Mouse (Mus musculus) heart, embryonic 13.5 days (tissue): Measurements from ENCODE around the gene Slk. TPM values are rescaled to one million over a fixed set of nuclear protein-coding genes. Genes with fewer than 3 reads are reported as not detected.
"Not testable (repeated sequence)": the region's sequence is repeated elsewhere in the genome, so short reads cannot be mapped to it uniquely, and the experiment has no call there.

Source experiments
- ATAC-seq: fragments of 200-750 bp; cut with Nextera tagmentation; 2 replicates; pipeline ENCODE4 v1.8.0; 2017; ENCODE audit warnings: moderate TSS enrichment; ENCODE audit not compliant: insufficient number of reproducible peaks, low FRiP score, low TSS enrichment; ENCODE audit errors: extremely low read depth
- H3K27ac ChIP-seq: fragments of 300-500 bp; sonication (generic); replicated peaks from 2 replicates; pipeline ENCODE4 v1.5.1; 2015; ENCODE audit warnings: moderate library complexity, mild to moderate bottlenecking, inconsistent platforms
- H3K27me3 ChIP-seq: fragments of 300-500 bp; sonication (generic); replicated peaks from 2 replicates; pipeline ENCODE4 v1.6.1; 2015; ENCODE audit warnings: mild to moderate bottlenecking, inconsistent platforms
- H3K36me3 ChIP-seq: fragments of 300-500 bp; sonication (generic); 2 replicates; pipeline ENCODE4 v1.6.1; 2015; ENCODE audit warnings: mild to moderate bottlenecking, inconsistent platforms
- H3K4me1 ChIP-seq: fragments of 300-500 bp; sonication (generic); 2 replicates; pipeline ENCODE4 v1.6.1; 2015; ENCODE audit warnings: inconsistent platforms
- H3K4me2 ChIP-seq: fragments of 300-500 bp; sonication (generic); 2 replicates; pipeline ENCODE4 v1.6.1; 2015; ENCODE audit warnings: inconsistent platforms, mild to moderate bottlenecking, moderate library complexity
- H3K4me3 ChIP-seq: fragments of 300-500 bp; sonication (generic); 2 replicates; pipeline ENCODE4 v1.5.1; 2015; ENCODE audit warnings: moderate library complexity, mild to moderate bottlenecking, inconsistent platforms
- H3K9ac ChIP-seq: fragments of 300-500 bp; sonication (generic); 2 replicates; pipeline ENCODE4 v1.6.1; 2015; ENCODE audit warnings: inconsistent platforms, mild to moderate bottlenecking, moderate library complexity
- H3K9me3 ChIP-seq: fragments of 300-500 bp; sonication (generic); 2 replicates; pipeline ENCODE4 v1.6.1; 2016; ENCODE audit warnings: inconsistent platforms
- WGBS: fragments of 180-500 bp; shearing (Covaris S2); methylation state at CpG from one replicate; pipeline ENCODE4 v1.1.7; 2015; ENCODE audit warnings: mixed read lengths; 5-methylcytosine and 5-hydroxymethylcytosine counted together
- polyA plus RNA-seq: library from polyadenylated mRNA; unstranded; fragments of >200 nt; fragmentation: Nextera tagmentation; extraction: Ambion mirVana; gene quantifications from 2 replicates; pipeline ENCODE4 v1.2.1, GENCODE M21; 2015

Gene Slk
- polyA plus RNA-seq, 1 experiment from 2014 or later = 8.0 TPM

GRCm38 (mm10) chr19:47571981-47572380, 7.5 kb upstream of the Slk start:
- ATAC-seq, H3K27ac ChIP-seq, H3K27me3 ChIP-seq, H3K4me3 ChIP-seq, H3K9ac ChIP-seq, H3K9me3 ChIP-seq, H3K36me3 ChIP-seq, H3K4me2 ChIP-seq: not testable (repeated sequence)
- peaks cover 13% of the 10 kb centered on the region for H3K4me1 ChIP-seq
- 62% methylated on average over 4 of the region's 4 CpGs for WGBS

- H3K9me3 ChIP-seq = no peaks in the 10 kb centered on the region
- H3K27me3 ChIP-seq = no peaks in the 10 kb centered on the region
- H3K9ac ChIP-seq = no peak overlapping the region
- peak overlapping the region; percentile 20; the same call in 1 of the 2 replicates for H3K4me2 ChIP-seq
- H3K4me3 ChIP-seq = no peak overlapping the region
- WGBS = 43% methylated on average over 3 of the region's 3 CpGs
- peak overlapping the region; percentile 58 for H3K27ac ChIP-seq
- H3K4me1 ChIP-seq = peaks cover 19% of the 10 kb centered on the region
- no peak for ATAC-seq
- H3K36me3 ChIP-seq = no peaks in the 10 kb centered on the region
Measured at GRCm38 (mm10) chr19:47573718-47574117, 5.8 kb upstream of the Slk start.

GRCm38 (mm10) chr19:47578581-47579224, 775 bp upstream of the Slk start:
- WGBS = 12% methylated on average over 13 of the region's 13 CpGs
- Histone ChIP-seq H3K4me2 (peak overlapping the region; percentile 87), H3K27me3 (no peaks in the 10 kb centered on the region), H3K27ac (peak overlapping the region; percentile 98), H3K36me3 (no peaks in the 10 kb centered on the region), H3K4me3 (peak overlapping the region; percentile 85), H3K9ac (peak overlapping the region; percentile 99), H3K9me3 (no peaks in the 10 kb centered on the region), H3K4me1 (peaks cover 40% of the 10 kb centered on the region)
- no peak for ATAC-seq

GRCm38 (mm10) chr19:47579788-47580631, 532 bp downstream of the Slk start:
- under 1% methylated on average over 84 of the region's 96 CpGs for WGBS
- ATAC-seq = peak; percentile 66

GRCm38 (mm10) chr19:47585772-47586171, 6.3 kb downstream of the Slk start:
- Histone ChIP-seq H3K9me3 (no peaks in the 10 kb centered on the region), H3K27me3 (no peaks in the 10 kb centered on the region), H3K27ac (no peak overlapping the region), H3K4me2 (peak overlapping the region; percentile 28; the same call in 1 of the 2 replicates), H3K4me1 (peaks cover 49% of the 10 kb centered on the region), H3K9ac (peak overlapping the region; percentile 50; the same call in 1 of the 2 replicates), H3K4me3 (no peak overlapping the region), H3K36me3 (no peaks in the 10 kb centered on the region)
- ATAC-seq = no peak
- 86% methylated on average over 1 of the region's 1 CpGs for WGBS

More at GRCm38 (mm10) chr19:47579788-47580631, 532 bp downstream of the Slk start:
- peak overlapping the region; percentile 99 for H3K9ac ChIP-seq
- peak overlapping the region; percentile 87 for H3K4me2 ChIP-seq
- H3K4me1 ChIP-seq = peaks cover 43% of the 10 kb centered on the region
- H3K27me3 ChIP-seq = no peaks in the 10 kb centered on the region
- H3K9me3 ChIP-seq = no peaks in the 10 kb centered on the region
- H3K36me3 ChIP-seq = no peaks in the 10 kb centered on the region
- H3K4me3 ChIP-seq = peak overlapping the region; percentile 85
- H3K27ac ChIP-seq = peak overlapping the region; percentile 98

- no peaks in the 10 kb centered on the region for H3K36me3 ChIP-seq
- no peak overlapping the region for H3K27ac ChIP-seq
- H3K4me1 ChIP-seq = peaks cover 37% of the 10 kb centered on the region
- no peaks in the 10 kb centered on the region for H3K9me3 ChIP-seq
- H3K27me3 ChIP-seq = no peaks in the 10 kb centered on the region
- no peak overlapping the region for H3K4me3 ChIP-seq
- H3K9ac ChIP-seq = no peak overlapping the region
- no peak for ATAC-seq
- no peak overlapping the region for H3K4me2 ChIP-seq
- 92% methylated on average over 1 of the region's 1 CpGs for WGBS
Measured at GRCm38 (mm10) chr19:47587009-47587408, 7.5 kb downstream of the Slk start.

- no peaks in the 10 kb centered on the region for H3K27me3 ChIP-seq
- H3K27ac ChIP-seq = no peak overlapping the region
- 48% methylated on average over 3 of the region's 3 CpGs for WGBS
- peaks cover 7% of the 10 kb centered on the region; the same call in 1 of the 2 replicates for H3K4me1 ChIP-seq
- H3K9me3 ChIP-seq = no peaks in the 10 kb centered on the region
- peaks cover 23% of the 10 kb centered on the region for H3K36me3 ChIP-seq
- H3K9ac ChIP-seq = no peak overlapping the region
- H3K4me3 ChIP-seq = no peak overlapping the region
- no peak for ATAC-seq
- H3K4me2 ChIP-seq = no peak overlapping the region
Measured at GRCm38 (mm10) chr19:47608513-47608912, 29.0 kb downstream of the Slk start.

GRCm38 (mm10) chr19:47613442-47613841, 34.0 kb downstream of the Slk start:
- 52% methylated on average over 7 of the region's 7 CpGs for WGBS
- H3K9me3 ChIP-seq = no peaks in the 10 kb centered on the region

GRCm38 (mm10) chr19:47621478-47621877, 42.0 kb downstream of the Slk start:
- Histone ChIP-seq H3K4me2 (no peak overlapping the region), H3K4me3 (no peak overlapping the region), H3K27ac (no peak overlapping the region), H3K27me3 (no peaks in the 10 kb centered on the region), H3K36me3 (peaks cover 93% of the 10 kb centered on the region), H3K9me3 (no peaks in the 10 kb centered on the region), H3K4me1 (0 out of 2 replicates have a peak, but pooled peaks cover 7% of the 10 kb centered on the region), H3K9ac (no peak overlapping the region)
- ATAC-seq = no peak
- WGBS = 84% methylated on average over 8 of the region's 8 CpGs

More at GRCm38 (mm10) chr19:47613442-47613841, 34.0 kb downstream of the Slk start:
- Histone ChIP-seq H3K27me3 (no peaks in the 10 kb centered on the region), H3K4me1 (peaks cover 2% of the 10 kb centered on the region; the same call in 1 of the 2 replicates), H3K36me3 (peaks cover 63% of the 10 kb centered on the region), H3K4me3 (no peak overlapping the region), H3K9ac (no peak overlapping the region), H3K27ac (no peak overlapping the region), H3K4me2 (no peak overlapping the region)
- no peak for ATAC-seq

- no peaks in the 10 kb centered on the region for H3K9me3 ChIP-seq
- WGBS = 65% methylated on average over 10 of the region's 10 CpGs
- H3K4me1 ChIP-seq = 0 out of 2 replicates have a peak, but pooled peaks cover 7% of the 10 kb centered on the region
- H3K36me3 ChIP-seq = peaks cover 80% of the 10 kb centered on the region
- H3K9ac ChIP-seq = no peak overlapping the region
- H3K4me2 ChIP-seq = no peak overlapping the region
- H3K27ac ChIP-seq = no peak overlapping the region
- no peak overlapping the region for H3K4me3 ChIP-seq
- H3K27me3 ChIP-seq = no peaks in the 10 kb centered on the region
- ATAC-seq = no peak
Measured at GRCm38 (mm10) chr19:47624940-47625711, 45.6 kb downstream of the Slk start.

GRCm38 (mm10) chr19:47627450-47627849, 48.0 kb downstream of the Slk start:
- Histone ChIP-seq H3K9ac (no peak overlapping the region), H3K36me3 (peaks cover 71% of the 10 kb centered on the region), H3K4me1 (no peaks in the 10 kb centered on the region), H3K9me3 (no peaks in the 10 kb centered on the region), H3K4me2 (no peak overlapping the region), H3K27me3 (no peaks in the 10 kb centered on the region), H3K27ac (no peak overlapping the region), H3K4me3 (no peak overlapping the region)
- 92% methylated on average over 10 of the region's 10 CpGs for WGBS
- ATAC-seq = no peak
